Mouse (Mus musculus) CH12.LX (cell line): ENCODE data around the gene Gse1.
A peak's percentile ranks its signal among the peaks of the same experiment; 100 is the strongest.

Experiments
- BHLHE40 ChIP-seq: IDR thresholded peaks from 2 replicates; pipeline ENCODE4 v1.6.1; 2011; ENCODE audit warnings: mild to moderate bottlenecking, low read depth, low read length, improper control_type of control experiment
- CHD2 ChIP-seq: IDR thresholded peaks from 2 replicates; pipeline ENCODE4 v1.6.1; 2011; ENCODE audit warnings: low read length, improper control_type of control experiment
- CTCF ChIP-seq, 2 experiments: IDR thresholded peaks in 1 of 2; conservative IDR thresholded peaks in 1 of 2; 2 replicates each; pipeline ENCODE4 v1.5.1; 2011 to 2012; ENCODE audit warnings: low read depth in 2 of 2, low read length in 2 of 2, improper control_type of control experiment in 1 of 2, inconsistent platforms in 1 of 2, mild to moderate bottlenecking in 1 of 2, moderate library complexity in 1 of 2
- POLR2A ChIP-seq: IDR thresholded peaks from 2 replicates; pipeline ENCODE4 v1.6.1; 2011; ENCODE audit warnings: low read depth, mild to moderate bottlenecking, improper control_type of control experiment, low read length
- POLR2AphosphoS2 ChIP-seq: IDR thresholded peaks from 2 replicates; pipeline ENCODE4 v1.6.1; 2011; ENCODE audit warnings: low read depth, low read length, improper control_type of control experiment
- RAD21 ChIP-seq: IDR thresholded peaks from 2 replicates; pipeline ENCODE4 v1.6.1; 2011; ENCODE audit warnings: low read depth, mild to moderate bottlenecking, low read length, improper control_type of control experiment, moderate library complexity
- RCOR1 ChIP-seq: conservative IDR thresholded peaks from 2 replicates; pipeline ENCODE4 v1.6.1; 2012; ENCODE audit warnings: low read depth, mild to moderate bottlenecking, inconsistent platforms, low read length, improper control_type of control experiment
- TCF12 ChIP-seq: IDR thresholded peaks from 2 replicates; pipeline ENCODE4 v1.6.1; 2014; ENCODE audit warnings: low read depth, mild to moderate bottlenecking, inconsistent platforms, low read length, improper control_type of control experiment
- USF1 ChIP-seq: IDR thresholded peaks from 2 replicates; pipeline ENCODE4 v1.6.1; 2014; ENCODE audit warnings: low read depth, mild to moderate bottlenecking, inconsistent platforms, low read length, improper control_type of control experiment

DNA sequence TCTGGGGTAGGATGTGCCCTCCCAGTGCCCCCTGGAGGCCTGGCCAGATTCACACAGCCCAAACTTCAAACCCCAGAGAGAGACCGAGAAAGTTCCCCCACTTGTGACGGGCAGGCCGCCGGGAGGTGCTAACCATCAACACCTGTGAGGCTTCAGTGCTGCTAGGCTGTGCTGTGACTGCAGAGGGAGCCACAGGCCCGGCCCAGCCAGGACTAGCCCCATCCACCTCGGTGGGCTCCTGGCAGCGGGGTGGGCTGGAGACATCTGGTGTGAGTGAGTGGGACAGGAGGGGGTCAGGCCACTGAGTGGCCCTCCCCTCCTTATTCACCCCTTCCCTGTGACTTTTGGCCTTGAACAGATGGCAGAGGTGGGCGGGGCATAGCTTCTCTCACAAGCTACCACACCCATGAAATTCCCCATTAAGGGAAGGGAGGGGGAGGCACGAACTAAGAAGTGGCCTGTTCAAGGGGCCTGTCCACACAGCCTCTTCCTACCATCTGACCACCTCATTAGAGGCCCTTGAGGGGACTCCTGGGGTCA, 179.5 kb downstream of the Gse1 start:
- TF ChIP-seq CTCF (conservative IDR thresholded peaks at IDR 0.05 in 1 of 2, IDR thresholded peaks at IDR 0.05 in 1 of 2; ENCODE audit: low read depth in 2 of 2, low read length in 2 of 2) = peak; percentile 25 to 97; a peak in 2 of 4 replicates
- TF ChIP-seq POLR2A = no peak
- TF ChIP-seq POLR2AphosphoS2 = no peak
- TF ChIP-seq TCF12 = peak; percentile 62; the same call in 1 of the 2 replicates
- no peak for TF ChIP-seq CHD2
- TF ChIP-seq RAD21 = peak; percentile 81
- TF ChIP-seq RCOR1 = no peak
- TF ChIP-seq BHLHE40 = no peak
- no peak for TF ChIP-seq USF1
